Mouse (Mus musculus): ENCODE results near the gene Notch3.

DNA sequence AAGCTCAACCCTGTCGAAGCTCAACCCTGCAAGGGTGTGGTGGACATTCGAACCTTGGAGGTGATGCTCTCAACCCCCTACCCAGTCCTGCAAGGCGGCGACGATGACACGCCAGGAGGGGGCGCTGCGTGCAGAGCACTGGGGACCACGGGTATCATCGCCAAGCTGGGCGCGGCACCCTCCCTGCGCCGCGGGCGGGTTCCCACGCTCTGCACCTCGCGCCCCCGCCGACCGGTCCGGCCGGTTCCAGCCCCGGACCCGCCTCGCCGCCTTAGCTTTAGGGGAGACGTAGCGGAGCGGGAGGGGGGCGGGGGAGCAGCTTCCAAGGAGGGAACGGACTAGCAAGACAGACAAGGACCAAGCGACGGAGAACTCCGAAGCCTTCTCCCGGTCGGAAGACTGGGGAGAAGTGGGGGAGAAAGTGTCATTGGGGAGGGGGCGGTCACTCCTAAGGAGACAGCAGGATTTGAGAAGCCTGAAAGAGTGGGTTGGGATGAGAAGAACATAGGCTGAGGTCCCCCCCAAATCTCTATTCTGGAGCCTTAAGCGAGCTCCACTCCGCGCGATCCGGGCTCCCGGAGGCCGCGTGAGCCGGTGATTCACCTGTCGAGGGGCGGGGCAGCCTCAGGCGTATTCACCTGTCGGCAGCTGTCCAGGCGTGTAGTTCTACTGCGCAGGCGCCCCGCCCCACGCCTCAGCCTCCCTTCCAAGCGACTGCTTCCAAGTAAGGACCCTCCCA is 4.4 kb downstream of the Notch3 start:
- no peak for TF ChIP-seq POLR2A (IDR thresholded peaks at IDR 0.05; ENCODE audit: extremely low read depth, insufficient read depth, low read length)
- peak; percentile 52 for TF ChIP-seq CTCF (IDR thresholded peaks at IDR 0.05; ENCODE audit: extremely low read depth, insufficient read depth, low read length)

Measured in cortical plate, adult 2 months (tissue).